Mouse (Mus musculus): ENCODE measurements around the gene Sirt2.

Gene Sirt2

GRCm38 (mm10) chr7:28766173-28766879, at the start of gene Sirt2:
TSS of gene Sirt2 (plus strand) at chr7:28766735.
- peak; percentile 99 for DNase-seq

- no peak for DNase-seq
Measured at GRCm38 (mm10) chr7:28717726-28718125, 48.8 kb upstream of the Sirt2 start.

GRCm38 (mm10) chr7:28719159-28719558, 47.4 kb upstream of the Sirt2 start:
- DNase-seq: no peak

GRCm38 (mm10) chr7:28719650-28720049, 46.9 kb upstream of the Sirt2 start:
- no peak for DNase-seq

- DNase-seq: no peak
Measured at GRCm38 (mm10) chr7:28720753-28721537, 45.6 kb upstream of the Sirt2 start.

- no peak for DNase-seq
Measured at GRCm38 (mm10) chr7:28722079-28722478, 44.5 kb upstream of the Sirt2 start.

- DNase-seq: no peak
Measured at GRCm38 (mm10) chr7:28724613-28725012, 41.9 kb upstream of the Sirt2 start.

- DNase-seq: peak; percentile 82
Measured at GRCm38 (mm10) chr7:28726600-28726999, 39.9 kb upstream of the Sirt2 start.

- DNase-seq: peak; percentile 84
Measured at GRCm38 (mm10) chr7:28727649-28728340, 38.7 kb upstream of the Sirt2 start.

- peak; percentile 60 for DNase-seq
Measured at GRCm38 (mm10) chr7:28732341-28733142, 34.0 kb upstream of the Sirt2 start.

GRCm38 (mm10) chr7:28733211-28733610, 33.3 kb upstream of the Sirt2 start:
- DNase-seq: no peak

GRCm38 (mm10) chr7:28735701-28736100, 30.8 kb upstream of the Sirt2 start:
- DNase-seq: no peak

GRCm38 (mm10) chr7:28739829-28740228, 26.7 kb upstream of the Sirt2 start:
- no peak for DNase-seq

- no peak for DNase-seq
Measured at GRCm38 (mm10) chr7:28740949-28741348, 25.6 kb upstream of the Sirt2 start.

GRCm38 (mm10) chr7:28741368-28741708, 25.2 kb upstream of the Sirt2 start:
- DNase-seq: no peak

- DNase-seq: peak; percentile 98
Measured at GRCm38 (mm10) chr7:28741709-28742438, 24.7 kb upstream of the Sirt2 start, which contains the start of the genes Mrps12 and Sars2. TSS of gene Mrps12 (minus strand) at chr7:28741820. TSS of gene Sars2 (plus strand) at chr7:28741992.

- no peak for DNase-seq
Measured at GRCm38 (mm10) chr7:28749935-28750334, 16.6 kb upstream of the Sirt2 start.

- DNase-seq: no peak
Measured at GRCm38 (mm10) chr7:28756079-28756478, 10.5 kb upstream of the Sirt2 start, which contains the start of gene Ccer2. TSS of gene Ccer2 (plus strand) at chr7:28756174.

- DNase-seq: no peak
Measured at GRCm38 (mm10) chr7:28758623-28759022, 7.9 kb upstream of the Sirt2 start.

- DNase-seq: no peak
Measured at GRCm38 (mm10) chr7:28761907-28762306, 4.6 kb upstream of the Sirt2 start.

GRCm38 (mm10) chr7:28765211-28765610, 1.3 kb upstream of the Sirt2 start:
- DNase-seq: no peak

- DNase-seq: no peak
Measured at GRCm38 (mm10) chr7:28766910-28767309, 375 bp downstream of the Sirt2 start.

All from layer of hippocampus, adult 9-11 months (tissue).